Mouse (Mus musculus) embryonic facial prominence, embryonic 13.5 days (tissue): ENCODE data around the gene Cbx5. TPM values are rescaled to one million over a fixed set of nuclear protein-coding genes. Genes with fewer than 3 reads are reported as not detected.
A peak's percentile ranks its signal among the peaks of the same experiment; 100 is the strongest.

Source experiments
- ATAC-seq: fragments of 200-750 bp; cut with Nextera tagmentation; 2 replicates; pipeline ENCODE4 v1.8.0; 2017; ENCODE audit warnings: low read depth; ENCODE audit not compliant: insufficient number of reproducible peaks, insufficient read depth, low FRiP score, low TSS enrichment
- H3K27ac ChIP-seq: fragments of 300-500 bp; sonication (generic); 2 replicates; pipeline ENCODE4 v1.5.1; 2015; ENCODE audit warnings: moderate library complexity, mild to moderate bottlenecking, inconsistent platforms
- H3K27me3 ChIP-seq: fragments of 300-500 bp; sonication (generic); 2 replicates; pipeline ENCODE4 v1.6.1; 2015; ENCODE audit warnings: mild to moderate bottlenecking, inconsistent platforms
- H3K36me3 ChIP-seq: fragments of 300-500 bp; sonication (generic); 2 replicates; pipeline ENCODE4 v1.6.1; 2015; ENCODE audit warnings: mild to moderate bottlenecking, inconsistent platforms
- H3K4me1 ChIP-seq: fragments of 300-500 bp; sonication (generic); 2 replicates; pipeline ENCODE4 v1.6.1; 2015; ENCODE audit warnings: inconsistent platforms
- H3K4me2 ChIP-seq: fragments of 300-500 bp; sonication (generic); 2 replicates; pipeline ENCODE4 v1.6.1; 2015; ENCODE audit warnings: moderate library complexity, mild to moderate bottlenecking, inconsistent platforms
- H3K4me3 ChIP-seq: fragments of 300-500 bp; sonication (generic); 2 replicates; pipeline ENCODE4 v1.5.1; 2015; ENCODE audit warnings: mild to moderate bottlenecking, inconsistent platforms
- H3K9ac ChIP-seq: fragments of 300-500 bp; sonication (generic); 2 replicates; pipeline ENCODE4 v1.6.1; 2015; ENCODE audit warnings: mild to moderate bottlenecking, inconsistent platforms
- H3K9me3 ChIP-seq: fragments of 300-500 bp; sonication (generic); 2 replicates; pipeline ENCODE4 v1.6.1; 2016; ENCODE audit warnings: inconsistent platforms
- WGBS: fragments of 180-500 bp; shearing (Covaris S2); methylation state at CpG from one replicate; pipeline ENCODE4 v1.1.7; 2015; ENCODE audit warnings: mixed read lengths; 5-methylcytosine and 5-hydroxymethylcytosine counted together
- polyA plus RNA-seq: library from polyadenylated mRNA; unstranded; fragments of >200 nt; fragmentation: Nextera tagmentation; extraction: Ambion mirVana; gene quantifications from 2 replicates; pipeline ENCODE4 v1.2.1, GENCODE M21; 2015

Cbx5 gene
- polyA plus RNA-seq, 1 experiment from 2014 or later: 137 TPM

- Histone ChIP-seq H3K9ac (no peak overlapping the region), H3K27ac (no peak overlapping the region), H3K4me1 (peaks cover 4% of the 10 kb centered on the region; the same call in 1 of the 2 replicates), H3K9me3 (no peaks in the 10 kb centered on the region), H3K4me2 (no peak overlapping the region), H3K36me3 (peaks cover 72% of the 10 kb centered on the region), H3K27me3 (no peaks in the 10 kb centered on the region), H3K4me3 (no peak overlapping the region)
- no peak for ATAC-seq
- 87% methylated on average over 4 of the region's 4 CpGs for WGBS
These were observed 41.8 kb downstream of the Cbx5 start for GRCm38 (mm10) chr15:103197785-103198184.

DNA sequence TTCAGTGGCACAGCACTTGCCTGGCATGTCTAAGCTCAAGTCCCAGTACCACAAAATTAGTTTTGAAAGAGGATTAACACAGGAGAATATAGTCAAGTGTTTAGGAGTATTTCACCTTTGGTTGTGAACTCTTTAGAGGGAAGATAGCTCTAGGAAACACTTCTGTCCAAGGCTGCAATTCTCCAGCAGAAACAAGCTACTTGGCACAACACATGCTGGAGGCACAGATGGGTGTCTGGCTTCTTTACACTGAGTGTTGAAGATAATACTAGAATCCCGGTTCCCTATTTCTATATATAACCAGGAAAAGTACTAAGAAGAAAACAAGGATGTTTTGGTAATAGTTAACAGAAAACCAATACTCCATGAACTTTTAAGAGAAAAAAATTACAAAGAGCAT, 42.8 kb downstream of the Cbx5 start:
- Histone ChIP-seq H3K9me3 (no peaks in the 10 kb centered on the region), H3K9ac (no peak overlapping the region), H3K4me1 (peaks cover 2% of the 10 kb centered on the region; the same call in 1 of the 2 replicates), H3K36me3 (peaks cover 80% of the 10 kb centered on the region), H3K4me2 (no peak overlapping the region), H3K27ac (no peak overlapping the region), H3K27me3 (no peaks in the 10 kb centered on the region), H3K4me3 (no peak overlapping the region)
- WGBS: 83% methylated on average over 1 of the region's 1 CpGs
- ATAC-seq: no peak

GRCm38 (mm10) chr15:103193606-103194005, 46.0 kb downstream of the Cbx5 start:
- no peak overlapping the region for H3K27ac ChIP-seq
- no peaks in the 10 kb centered on the region for H3K27me3 ChIP-seq
- H3K4me3 ChIP-seq: no peak overlapping the region
- no peaks in the 10 kb centered on the region for H3K4me1 ChIP-seq
- H3K4me2 ChIP-seq: no peak overlapping the region
- no peak for ATAC-seq
- no peaks in the 10 kb centered on the region for H3K9me3 ChIP-seq
- 90% methylated on average over 2 of the region's 2 CpGs for WGBS
- no peak overlapping the region for H3K9ac ChIP-seq
- H3K36me3 ChIP-seq: peaks cover 84% of the 10 kb centered on the region

DNA sequence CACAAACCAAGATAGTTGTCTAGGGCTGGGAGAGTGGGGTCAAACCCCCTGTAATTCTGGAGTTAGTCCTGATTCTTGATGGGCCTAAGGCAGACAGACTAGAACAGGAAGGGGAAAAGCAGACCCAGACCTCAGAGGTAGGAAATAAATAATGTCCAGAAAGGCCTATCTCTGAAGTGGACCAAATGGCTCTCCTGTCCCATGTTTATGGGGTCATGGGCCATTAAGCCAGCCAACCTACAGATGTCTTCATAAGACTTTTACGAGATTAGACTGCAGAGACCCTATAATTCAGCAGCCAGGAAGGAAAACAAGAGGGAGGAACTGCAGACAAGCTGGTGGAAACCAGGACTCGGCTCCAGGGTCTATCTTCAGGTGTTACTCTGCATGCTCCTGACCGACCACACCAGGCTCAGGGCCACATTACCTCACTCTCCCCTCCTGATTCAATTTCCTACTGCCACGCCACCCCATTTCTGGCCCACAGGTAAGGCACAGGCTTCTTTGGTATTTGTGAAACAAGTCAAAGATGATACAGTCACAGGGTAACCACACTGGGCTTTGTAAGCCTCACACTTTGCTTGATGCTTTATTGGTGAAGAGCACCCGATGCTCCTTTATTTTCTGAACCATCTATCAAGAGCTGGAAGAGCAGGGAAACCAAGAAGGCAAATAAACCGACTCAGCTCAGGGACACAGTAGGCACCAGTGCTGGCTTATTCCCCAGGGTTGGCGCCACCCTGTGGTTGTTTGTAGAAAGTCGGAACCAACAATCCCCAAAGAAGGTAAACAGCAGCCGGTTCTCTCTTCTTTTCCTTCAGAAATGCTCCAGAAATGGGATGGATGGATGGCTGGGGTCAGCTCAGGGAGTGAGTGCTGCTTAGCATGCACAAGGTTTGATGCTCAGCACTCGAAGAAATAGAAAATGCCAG, 48.8 kb downstream of the Cbx5 start:
- Histone ChIP-seq H3K4me1 (no peaks in the 10 kb centered on the region), H3K27ac (no peak overlapping the region), H3K4me3 (no peak overlapping the region), H3K9me3 (no peaks in the 10 kb centered on the region), H3K36me3 (peaks cover 62% of the 10 kb centered on the region), H3K9ac (no peak overlapping the region), H3K27me3 (no peaks in the 10 kb centered on the region), H3K4me2 (no peak overlapping the region)
- ATAC-seq: no peak
- 67% methylated on average over 10 of the region's 10 CpGs for WGBS

GRCm38 (mm10) chr15:103190083-103190482, 49.5 kb downstream of the Cbx5 start:
- no peak for ATAC-seq
- H3K27ac ChIP-seq: no peak overlapping the region
- H3K27me3 ChIP-seq: 0 out of 2 replicates have a peak, but pooled peaks cover under 1% of the 10 kb centered on the region
- no peaks in the 10 kb centered on the region for H3K9me3 ChIP-seq
- H3K4me3 ChIP-seq: no peak overlapping the region
- H3K36me3 ChIP-seq: peaks cover 55% of the 10 kb centered on the region
- H3K9ac ChIP-seq: no peak overlapping the region
- no peaks in the 10 kb centered on the region for H3K4me1 ChIP-seq
- H3K4me2 ChIP-seq: no peak overlapping the region
- 89% methylated on average over 7 of the region's 7 CpGs for WGBS

- H3K9ac ChIP-seq: no peak overlapping the region
- ATAC-seq: no peak
- H3K4me2 ChIP-seq: no peak overlapping the region
- WGBS: 76% methylated on average over 6 of the region's 6 CpGs
- no peaks in the 10 kb centered on the region for H3K9me3 ChIP-seq
- peaks cover 12% of the 10 kb centered on the region for H3K4me1 ChIP-seq
- peaks cover 22% of the 10 kb centered on the region for H3K27me3 ChIP-seq
- H3K36me3 ChIP-seq: peaks cover 32% of the 10 kb centered on the region
- no peak overlapping the region for H3K27ac ChIP-seq
- no peak overlapping the region for H3K4me3 ChIP-seq
These were observed 51.8 kb downstream of the Cbx5 start for GRCm38 (mm10) chr15:103187803-103188202.

DNA sequence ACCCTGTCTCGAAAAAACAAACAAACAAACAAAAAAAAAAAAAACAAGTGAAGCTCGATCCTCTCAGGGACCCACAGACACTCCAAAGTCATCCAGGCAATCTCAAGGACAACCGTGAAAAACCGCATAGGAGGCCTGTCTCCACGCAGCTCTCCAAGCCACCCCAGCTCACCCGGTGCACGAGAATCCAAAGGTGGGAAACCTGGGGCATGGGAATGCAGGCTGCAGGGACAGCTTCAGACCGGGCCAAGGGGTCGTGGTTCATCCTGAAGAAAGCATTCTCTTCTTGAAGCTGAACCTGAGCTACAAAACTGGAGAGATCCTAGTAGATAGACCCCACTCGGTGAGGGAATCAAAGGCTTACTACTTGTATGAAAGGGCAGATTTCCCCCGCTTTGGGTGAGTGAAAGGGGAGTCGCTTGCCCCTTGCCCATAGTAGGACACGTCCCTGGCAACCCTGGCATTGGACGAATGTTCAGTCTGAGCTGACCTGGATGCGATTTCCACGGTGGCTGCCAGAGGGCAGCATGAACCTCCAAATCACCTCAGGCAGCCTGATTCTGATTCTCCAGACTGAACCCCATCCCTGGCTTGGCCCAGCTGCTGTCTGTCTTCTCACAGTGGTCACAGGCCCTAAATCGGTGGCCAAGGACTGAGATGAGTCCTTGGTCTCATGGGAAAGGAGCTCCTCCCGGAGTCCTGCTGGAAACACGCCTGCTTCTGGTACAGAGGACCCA, 54.0 kb downstream of the Cbx5 start:
- no peak for ATAC-seq
- no peak overlapping the region for H3K27ac ChIP-seq
- H3K4me2 ChIP-seq: no peak overlapping the region
- WGBS: 51% methylated on average over 19 of the region's 19 CpGs
- H3K36me3 ChIP-seq: peaks cover 13% of the 10 kb centered on the region; the same call in 1 of the 2 replicates
- H3K9me3 ChIP-seq: no peaks in the 10 kb centered on the region
- peaks cover 41% of the 10 kb centered on the region for H3K27me3 ChIP-seq
- no peak overlapping the region for H3K9ac ChIP-seq
- peaks cover 19% of the 10 kb centered on the region for H3K4me1 ChIP-seq
- H3K4me3 ChIP-seq: no peak overlapping the region

DNA sequence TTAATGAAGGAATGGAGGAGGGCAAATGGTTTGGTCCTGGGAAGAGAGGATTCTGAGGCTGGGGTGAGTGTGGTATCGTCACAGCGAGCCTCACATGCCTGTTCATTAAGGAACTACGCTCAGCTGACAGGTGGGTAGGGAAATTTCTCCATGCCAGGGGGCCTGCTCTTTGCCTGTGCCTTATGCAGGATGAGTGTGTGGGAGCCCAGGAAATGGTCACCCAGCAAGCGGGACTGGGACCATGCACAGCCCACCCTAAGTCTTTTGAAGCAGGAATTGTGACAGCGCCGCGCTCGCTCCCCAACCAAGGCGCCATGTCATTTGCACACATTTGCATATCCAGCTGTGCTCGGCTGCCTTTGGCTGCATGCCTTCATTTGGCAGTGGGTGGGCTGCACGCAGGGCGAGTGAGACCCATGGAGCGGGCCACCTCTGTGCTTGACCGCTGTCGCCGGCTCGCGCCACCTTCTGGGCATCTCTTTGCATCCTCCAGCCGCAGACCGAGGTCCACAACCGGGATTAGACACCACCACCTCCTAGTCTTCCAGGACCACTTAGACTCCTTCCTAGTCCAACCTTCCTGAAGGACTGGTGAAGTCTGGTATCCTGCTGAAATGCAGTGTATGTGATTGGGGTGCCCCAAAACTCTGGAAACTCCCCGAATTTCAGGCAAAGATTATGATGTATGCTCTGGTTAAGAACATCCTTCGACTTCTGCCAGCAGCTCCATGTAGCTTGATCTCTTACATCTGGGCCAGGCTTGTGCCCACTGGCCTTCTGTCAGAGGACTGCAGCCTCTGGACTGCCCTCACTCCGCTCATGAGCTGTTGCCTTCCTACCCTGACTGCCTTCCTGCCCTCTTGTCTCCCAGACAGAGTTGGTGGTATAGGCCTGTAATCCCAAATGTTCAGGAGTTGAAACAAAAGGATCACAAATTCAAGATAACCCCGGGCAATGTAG, 55.7 kb downstream of the Cbx5 start:
- peaks cover 58% of the 10 kb centered on the region for H3K27me3 ChIP-seq

GRCm38 (mm10) chr15:103183135-103183534, 56.5 kb downstream of the Cbx5 start:
- H3K4me1 ChIP-seq: peaks cover 19% of the 10 kb centered on the region
- WGBS: under 1% methylated on average over 21 of the region's 21 CpGs
- no peaks in the 10 kb centered on the region for H3K9me3 ChIP-seq
- H3K27me3 ChIP-seq: peaks cover 66% of the 10 kb centered on the region
- H3K27ac ChIP-seq: no peak overlapping the region
- peak overlapping the region; percentile 35 for H3K4me3 ChIP-seq
- ATAC-seq: 0 out of 2 replicates have a peak, but pooled peaks have one; percentile 7
- no peaks in the 10 kb centered on the region for H3K36me3 ChIP-seq
- H3K9ac ChIP-seq: peak overlapping the region; percentile 55
- peak overlapping the region; percentile 64 for H3K4me2 ChIP-seq

More for the DNA sequence above, 55.7 kb downstream of the Cbx5 start:
- Histone ChIP-seq H3K27ac (no peak overlapping the region), H3K9ac (peak overlapping the region; percentile 55), H3K4me1 (peaks cover 19% of the 10 kb centered on the region), H3K4me3 (peak overlapping the region; percentile 35), H3K36me3 (peaks cover 4% of the 10 kb centered on the region; the same call in 1 of the 2 replicates), H3K9me3 (no peaks in the 10 kb centered on the region), H3K4me2 (peak overlapping the region; percentile 64)
- no peak for ATAC-seq
- WGBS: 13% methylated on average over 25 of the region's 25 CpGs

DNA sequence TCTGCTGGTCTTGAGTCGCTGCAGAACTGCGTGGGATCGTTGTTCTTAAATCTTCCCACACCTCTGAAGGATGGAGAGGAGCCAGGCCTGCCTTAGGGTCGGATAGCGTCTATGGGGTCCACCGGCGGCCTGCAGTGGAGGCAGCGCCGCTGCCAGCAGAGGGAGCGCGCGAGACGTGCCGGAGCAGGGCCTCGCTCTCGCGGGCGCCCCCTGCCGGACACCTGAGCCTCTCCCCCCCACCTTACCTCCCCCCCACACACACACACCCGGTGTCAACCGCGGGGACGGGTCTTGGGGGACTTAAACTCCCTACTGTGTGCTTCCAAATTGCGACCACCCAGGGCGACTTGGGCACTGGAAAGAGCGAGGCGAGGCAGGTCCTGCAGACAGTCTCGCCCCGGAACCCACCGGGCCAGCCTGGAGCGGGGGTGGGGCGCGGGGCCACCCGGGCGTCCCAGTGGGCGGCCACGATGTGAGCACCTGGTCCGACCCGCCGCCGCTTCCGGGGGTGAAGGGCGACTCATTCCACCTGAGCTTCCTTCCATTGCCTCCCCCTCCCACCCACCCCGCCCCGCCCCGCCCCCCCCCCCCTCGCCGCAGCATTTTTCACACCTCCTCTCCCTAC, 57.3 kb downstream of the Cbx5 start:
- peak; percentile 26; the same call in 1 of the 2 replicates for ATAC-seq
- H3K36me3 ChIP-seq: no peaks in the 10 kb centered on the region
- no peaks in the 10 kb centered on the region for H3K9me3 ChIP-seq
- no peak overlapping the region for H3K9ac ChIP-seq
- WGBS: 1% methylated on average over 48 of the region's 48 CpGs
- H3K4me1 ChIP-seq: peaks cover 26% of the 10 kb centered on the region
- peaks cover 74% of the 10 kb centered on the region for H3K27me3 ChIP-seq
- H3K4me2 ChIP-seq: peak overlapping the region; percentile 64
- peak overlapping the region; percentile 35 for H3K4me3 ChIP-seq
- no peak overlapping the region for H3K27ac ChIP-seq
